Mouse (Mus musculus): ENCODE data around the gene Aipl1. TPM values are rescaled to one million over a fixed set of nuclear protein-coding genes. Genes with fewer than 3 reads are reported as not detected.

Gene Aipl1
- total RNA-seq, 1 experiment from 2014 or later, result 0.18 TPM

Other genes starting within 250 kb of the Aipl1 start
- gene Pimreg, start 4.5 kb upstream of the Aipl1 start, total RNA-seq (2021), result 8.4 and 13.2 TPM in 2 replicates
- 1.8 and 1.9 TPM in 2 replicates for gene Pitpnm3, start 98.3 kb upstream of the Aipl1 start, total RNA-seq (2021)
- 1.0 and 1.2 TPM in 2 replicates for gene Gm43951, start 169.3 kb upstream of the Aipl1 start, total RNA-seq (2021)
- 12.3 and 12.5 TPM in 2 replicates for gene 4933427D14Rik, start 169.9 kb upstream of the Aipl1 start, total RNA-seq (2021)
- gene Txndc17, start 170.0 kb upstream of the Aipl1 start, total RNA-seq (2021), result 70.6 and 78.6 TPM in 2 replicates
- gene Med31, start 178.1 kb upstream of the Aipl1 start, total RNA-seq (2021), result 13.3 and 15.7 TPM in 2 replicates
- 0.15 TPM in 1 of 2 replicates, not detected in the other for gene Slc13a5, start 229.7 kb upstream of the Aipl1 start, total RNA-seq (2021)

Measured in adrenal gland, postnatal 25 days (tissue).